In the genomic region with DNA sequence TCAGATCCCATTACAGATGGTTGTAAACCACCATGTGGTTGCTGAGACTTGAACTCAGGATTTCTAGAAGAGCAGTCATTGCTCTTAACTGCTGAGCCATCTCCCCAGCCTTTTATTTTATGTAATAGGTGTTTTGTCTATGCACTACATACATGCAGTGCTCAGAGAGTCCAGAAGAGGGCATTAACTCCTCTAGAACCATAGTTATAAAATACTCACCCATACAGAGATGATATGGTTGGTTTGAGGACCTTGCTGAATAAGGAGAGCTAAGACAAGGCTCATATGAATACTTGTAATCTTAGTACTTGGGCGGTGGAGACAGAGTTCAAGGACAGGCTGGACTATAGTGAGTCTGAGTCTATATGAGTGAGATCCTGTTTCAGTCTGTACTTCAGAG, we compare ENCODE assay signal across 8 mouse cellular contexts. TPM values are rescaled to one million over a fixed set of nuclear protein-coding genes. Genes with fewer than 3 reads are reported as not detected.
DNase-seq lines count a peak whose midpoint lies in the region; ATAC-seq and TF ChIP-seq lines count a peak whose summit lies in the region.

No protein-coding gene starts in this region.

- H3K27me3 ChIP-seq in G1E (ENCODE audit: insufficient read depth, low read length): no peaks in the 10 kb centered on the region
- H3K27me3 ChIP-seq in neural tube, embryonic 15.5 days (replicated peaks): no peaks in the 10 kb centered on the region

- ATAC-seq in G1E (ENCODE audit: extremely low read depth, insufficient number of reproducible peaks, low FRiP score, poor library complexity, severe bottlenecking): no peak
- ATAC-seq in neural tube, embryonic 15.5 days (ENCODE audit: low FRiP score): no peak

- peak; percentile 20; the same call in 1 of the 2 replicates for TF ChIP-seq CTCF in G1E (IDR thresholded peaks at IDR 0.05; ENCODE audit: low read depth, low read length)

- no peak overlapping the region for H3K4me2 ChIP-seq in neural tube, embryonic 15.5 days

- H3K27ac ChIP-seq in neural tube, embryonic 15.5 days (replicated peaks): no peak overlapping the region

- H3K36me3 ChIP-seq in G1E (replicated peaks): peaks cover 78% of the 10 kb centered on the region
- peaks cover 48% of the 10 kb centered on the region for H3K36me3 ChIP-seq in neural tube, embryonic 15.5 days

- no peak overlapping the region for H3K4me3 ChIP-seq in G1E (ENCODE audit: low read depth, low read length)
- H3K4me3 ChIP-seq in neural tube, embryonic 15.5 days (replicated peaks): no peak overlapping the region

- H3K9ac ChIP-seq in neural tube, embryonic 15.5 days (replicated peaks): no peak overlapping the region

- no peaks in the 10 kb centered on the region for H3K4me1 ChIP-seq in G1E (ENCODE audit: insufficient read depth, low read depth, low read length)
- H3K4me1 ChIP-seq in neural tube, embryonic 15.5 days: no peaks in the 10 kb centered on the region

- peak; percentile 78 for DNase-seq in layer of hippocampus, adult 11-12 months (ENCODE audit: low spot score)
- no peak for DNase-seq in layer of hippocampus, adult 9-10 months (ENCODE audit: low spot score)
- DNase-seq in G1E (ENCODE audit: low spot score): no peak
- DNase-seq in c-Kit-positive CD71-negative TER-119-negative erythroid progenitor cells, embryonic 14.5 days (ENCODE audit: low read depth): peak; percentile 57
- peak; percentile 17 for DNase-seq in gastrocnemius, postnatal 14 days
- DNase-seq in left cerebral cortex, postnatal 25 days (ENCODE audit: low spot score in 2 of 2): peak; percentile 67 to 73
- DNase-seq in right cerebral cortex, postnatal 25 days: peak; percentile 6

- 83% methylated on average over 1 of the region's 1 CpGs for WGBS in neural tube, embryonic 15.5 days

- H3K9me3 ChIP-seq in G1E (replicated peaks): no peaks in the 10 kb centered on the region
- no peaks in the 10 kb centered on the region for H3K9me3 ChIP-seq in neural tube, embryonic 15.5 days (replicated peaks)

- intact Hi-C loops in gastrocnemius, postnatal 14 days (cut with DNase I; ENCODE audit: low total_unique reads): loop anchor here (5.0 kb wide), 1 partner anchor 76 kb away; a partner anchor contains a TSS
- intact Hi-C loops in left cerebral cortex, postnatal 25 days (cut with DNase I): loop anchor here (10.0 kb wide), 1 partner anchor 159 kb away; no protein-coding TSS in a partner anchor

RNA-seq across cellular contexts. Expression of a gene that starts 15.6 kb away (rescaled TPM):
- 78.5 and 116 TPM in 2 replicates for total RNA-seq in G1E (2014; fragmentation: Nextera tagmentation)
- total RNA-seq in G1E (2017): 45.0 and 46.1 TPM in 2 replicates
- polyA plus RNA-seq in G1E (2012): 15.4 and 24.1 TPM in 2 replicates
- total RNA-seq in gastrocnemius, postnatal 14 days (2021): 10 to 100 TPM; 20.3 to 22.7 TPM
- total RNA-seq in left cerebral cortex, postnatal 25 days (2021): 10 to 100 TPM; 35.2 to 44.6 TPM
- polyA plus RNA-seq in neural tube, embryonic 15.5 days (2015; fragmentation: Nextera tagmentation; extraction: Ambion mirVana): 20.7 and 21.2 TPM in 2 replicates

Comparison
In these comparisons a context has a peak if more than half of its experiments do, and no peak if none do; other contexts are left out.
1. DNase-seq: peak in layer of hippocampus, adult 11-12 months (single experiment), c-Kit-positive CD71-negative TER-119-negative erythroid progenitor cells, embryonic 14.5 days (single experiment), gastrocnemius, postnatal 14 days (single experiment), left cerebral cortex, postnatal 25 days (2 of 2) and right cerebral cortex, postnatal 25 days (single experiment); none in layer of hippocampus, adult 9-10 months (single experiment) and G1E (single experiment).